Mouse (Mus musculus) mature B cell (primary cell): Measurements from ENCODE around the gene Trpc2.

ENCODE experiments used
- in situ Hi-C: fragments of 300-500 bp; cut with MboI; formaldehyde crosslinking; loops from 2 replicates; pipeline ENCODE4 v1.14.3; 2019

The Trpc2 gene

GRCm38 (mm10) chr7:102102241-102102640 is 19.3 kb downstream of the Trpc2 start:
- in situ Hi-C loops: no loop called here

GRCm38 (mm10) chr7:102102696-102103095 is 19.8 kb downstream of the Trpc2 start:
- in situ Hi-C loops: no loop called here

- in situ Hi-C loops: no loop called here
Observed at GRCm38 (mm10) chr7:102103555-102103954, 20.6 kb downstream of the Trpc2 start.

GRCm38 (mm10) chr7:102104126-102104525 is 21.2 kb downstream of the Trpc2 start:
- in situ Hi-C loops: no loop called here

GRCm38 (mm10) chr7:102106700-102107141 is 23.8 kb downstream of the Trpc2 start:
- in situ Hi-C loops: no loop called here

- in situ Hi-C loops: no loop called here
Observed at GRCm38 (mm10) chr7:102108206-102108605, 25.3 kb downstream of the Trpc2 start.

GRCm38 (mm10) chr7:102109171-102109570 is 26.3 kb downstream of the Trpc2 start, which contains the start of gene Art5:
Gene Art5 (minus strand): TSS chr7:102109489.
- in situ Hi-C loops: no loop called here

- in situ Hi-C loops: no loop called here
Observed at GRCm38 (mm10) chr7:102109746-102110145, 26.8 kb downstream of the Trpc2 start.

GRCm38 (mm10) chr7:102113151-102113729 is 30.3 kb downstream of the Trpc2 start:
- in situ Hi-C loops: no loop called here

- in situ Hi-C loops: no loop called here
Observed at GRCm38 (mm10) chr7:102116579-102117331, 33.8 kb downstream of the Trpc2 start, which contains the start of gene Chrna10. Gene Chrna10 (minus strand): TSS chr7:102116828.

- in situ Hi-C loops: no loop called here
Observed at GRCm38 (mm10) chr7:102117382-102117781, 34.5 kb downstream of the Trpc2 start.

GRCm38 (mm10) chr7:102120326-102120725 is 37.4 kb downstream of the Trpc2 start:
- in situ Hi-C loops: no loop called here

- in situ Hi-C loops: no loop called here
Observed at GRCm38 (mm10) chr7:102132395-102132794, 49.5 kb downstream of the Trpc2 start.

- in situ Hi-C loops: no loop called here
Observed at GRCm38 (mm10) chr7:102137464-102137863, 54.5 kb downstream of the Trpc2 start.

GRCm38 (mm10) chr7:102137898-102138297 is 55.0 kb downstream of the Trpc2 start:
- in situ Hi-C loops: no loop called here
